Mouse (Mus musculus): Measurements from ENCODE around the gene Tpcn2. TPM values are rescaled to one million over a fixed set of nuclear protein-coding genes. Genes with fewer than 3 reads are reported as not detected.

The Tpcn2 gene
- polyA plus RNA-seq, 1 experiment from 2014 or later, result 3.7 TPM

DNA sequence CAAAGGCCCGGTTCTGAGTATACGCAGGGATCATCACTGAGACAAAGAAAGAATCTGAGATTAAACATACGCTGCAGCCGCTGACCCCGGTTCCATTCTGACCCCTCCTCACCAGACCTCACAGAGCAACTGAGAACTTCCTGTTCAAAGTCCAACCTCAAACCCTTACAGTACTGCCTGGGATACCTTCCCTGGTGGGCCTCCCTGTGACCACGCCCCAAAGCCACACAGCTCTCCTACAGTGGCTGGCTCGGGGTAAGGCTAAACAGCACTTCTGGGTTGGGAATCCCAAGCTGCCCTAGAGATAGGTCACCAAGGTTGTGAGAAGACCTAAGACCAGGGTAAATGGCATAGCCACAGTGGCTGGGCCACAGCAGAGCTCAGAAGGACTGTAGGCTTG, 14.9 kb downstream of the Tpcn2 start:
- H3K4me3 ChIP-seq (ENCODE audit: low read depth, low read length), result no peak overlapping the region
- H3K4me1 ChIP-seq (replicated peaks; ENCODE audit: control insufficient read depth, insufficient read depth, low read length), result no peaks in the 10 kb centered on the region
- H3K36me3 ChIP-seq (ENCODE audit: control insufficient read depth, insufficient read depth, low read length), result no peaks in the 10 kb centered on the region
- no peak overlapping the region for H3K9ac ChIP-seq (ENCODE audit: low read depth, low read length)
- H3K4me2 ChIP-seq (replicated peaks; ENCODE audit: low read depth, low read length), result no peak overlapping the region
- no peaks in the 10 kb centered on the region for H3K27me3 ChIP-seq (ENCODE audit: control insufficient read depth, insufficient read depth, low read length)
- ATAC-seq (ENCODE audit: low FRiP score) (no peak), DNase-seq (ENCODE audit: low spot score) (no peak)
- H3K9me3 ChIP-seq (ENCODE audit: control insufficient read depth, low read length), result no peaks in the 10 kb centered on the region
- WGBS, result 93% methylated on average over 7 of the region's 7 CpGs
- H3K27ac ChIP-seq (ENCODE audit: low read depth, low read length), result no peak overlapping the region

DNA sequence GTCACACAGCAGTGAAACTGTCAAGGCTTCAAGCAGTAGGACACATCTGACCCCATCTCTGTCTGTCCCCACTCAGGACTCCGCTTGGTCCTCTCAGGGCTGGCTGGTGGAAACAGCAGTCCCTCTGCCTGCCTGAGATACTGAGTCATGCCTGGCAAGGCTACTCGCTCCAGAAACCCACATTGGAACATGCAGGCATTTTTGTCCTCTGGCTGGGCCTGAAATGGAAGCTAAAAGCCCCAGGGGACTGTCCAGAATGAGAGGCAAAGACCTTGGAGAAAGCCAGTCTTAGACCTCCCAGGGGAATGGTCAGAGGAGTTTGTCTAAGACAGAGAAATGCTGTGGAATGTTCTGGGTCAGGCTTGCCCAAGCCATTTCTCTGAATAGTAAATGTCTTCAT, 17.8 kb downstream of the Tpcn2 start:
- Histone ChIP-seq H3K9me3 (ENCODE audit: control insufficient read depth, low read length) (no peaks in the 10 kb centered on the region), H3K36me3 (ENCODE audit: control insufficient read depth, insufficient read depth, low read length) (no peaks in the 10 kb centered on the region), H3K27ac (ENCODE audit: low read depth, low read length) (no peak overlapping the region), H3K9ac (ENCODE audit: low read depth, low read length) (no peak overlapping the region), H3K4me1 (replicated peaks; ENCODE audit: control insufficient read depth, insufficient read depth, low read length) (no peaks in the 10 kb centered on the region), H3K4me2 (replicated peaks; ENCODE audit: low read depth, low read length) (no peak overlapping the region), H3K27me3 (ENCODE audit: control insufficient read depth, insufficient read depth, low read length) (no peaks in the 10 kb centered on the region), H3K4me3 (ENCODE audit: low read depth, low read length) (no peak overlapping the region)
- DNase-seq (ENCODE audit: low spot score) (no peak), ATAC-seq (ENCODE audit: low FRiP score) (no peak)
- 79% methylated on average over 2 of the region's 2 CpGs for WGBS

DNA sequence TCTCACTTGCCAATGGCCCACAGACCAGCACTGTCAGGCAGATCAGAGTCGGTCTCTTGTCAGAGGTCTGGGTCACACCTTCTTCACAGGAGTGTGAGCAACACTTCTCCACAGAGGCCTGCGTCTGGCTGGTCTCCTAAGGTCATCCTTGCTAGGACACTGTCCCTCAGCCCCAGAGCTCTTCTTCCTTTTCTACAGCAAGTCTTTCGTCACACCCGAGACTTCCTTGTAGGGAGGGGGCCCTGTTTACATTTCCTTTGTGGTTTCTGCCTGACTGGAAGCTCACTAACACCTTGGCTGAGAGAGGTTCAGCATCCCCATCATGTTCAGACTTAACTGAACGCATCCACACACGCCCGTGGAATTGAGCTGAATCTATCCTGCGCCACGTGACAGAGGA, 19.6 kb downstream of the Tpcn2 start:
- no peak overlapping the region for H3K27ac ChIP-seq (ENCODE audit: low read depth, low read length)
- H3K9ac ChIP-seq (ENCODE audit: low read depth, low read length), result no peak overlapping the region
- H3K4me3 ChIP-seq (ENCODE audit: low read depth, low read length), result no peak overlapping the region
- WGBS, result 87% methylated on average over 9 of the region's 9 CpGs
- H3K9me3 ChIP-seq (ENCODE audit: control insufficient read depth, low read length), result no peaks in the 10 kb centered on the region
- no peaks in the 10 kb centered on the region for H3K4me1 ChIP-seq (replicated peaks; ENCODE audit: control insufficient read depth, insufficient read depth, low read length)
- H3K27me3 ChIP-seq (ENCODE audit: control insufficient read depth, insufficient read depth, low read length), result no peaks in the 10 kb centered on the region
- H3K36me3 ChIP-seq (ENCODE audit: control insufficient read depth, insufficient read depth, low read length), result no peaks in the 10 kb centered on the region
- no peak overlapping the region for H3K4me2 ChIP-seq (replicated peaks; ENCODE audit: low read depth, low read length)
- ATAC-seq (ENCODE audit: low FRiP score), result no peak
- DNase-seq (ENCODE audit: low spot score), result no peak

DNA sequence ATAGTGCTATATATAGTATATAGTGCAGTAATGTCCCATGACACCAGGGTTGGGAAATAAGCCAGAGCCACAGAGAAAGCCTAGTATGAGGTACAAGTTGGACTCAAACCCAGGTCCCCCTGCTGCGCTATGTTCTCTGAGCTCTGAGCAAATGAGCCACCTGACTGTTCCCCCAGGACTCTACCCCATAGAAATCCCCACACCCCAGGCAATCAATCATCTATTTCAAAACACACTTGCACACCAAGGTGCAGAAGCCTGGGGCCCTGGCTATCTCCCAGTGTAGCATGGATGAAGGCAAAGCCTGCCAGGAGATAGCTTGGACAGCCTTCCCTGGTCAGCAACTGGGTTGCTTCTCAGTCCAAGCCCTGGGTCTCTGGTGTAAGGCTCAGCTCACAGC, 27.7 kb downstream of the Tpcn2 start:
- no peak overlapping the region for H3K9ac ChIP-seq (ENCODE audit: low read depth, low read length)
- DNase-seq (ENCODE audit: low spot score) (no peak), ATAC-seq (ENCODE audit: low FRiP score) (no peak)
- no peaks in the 10 kb centered on the region for H3K4me1 ChIP-seq (replicated peaks; ENCODE audit: control insufficient read depth, insufficient read depth, low read length)
- no peak overlapping the region for H3K27ac ChIP-seq (ENCODE audit: low read depth, low read length)
- WGBS, result 100% methylated on average over 1 of the region's 1 CpGs
- no peaks in the 10 kb centered on the region for H3K27me3 ChIP-seq (ENCODE audit: control insufficient read depth, insufficient read depth, low read length)
- H3K4me3 ChIP-seq (ENCODE audit: low read depth, low read length), result no peak overlapping the region
- no peak overlapping the region for H3K4me2 ChIP-seq (replicated peaks; ENCODE audit: low read depth, low read length)
- no peaks in the 10 kb centered on the region for H3K36me3 ChIP-seq (ENCODE audit: control insufficient read depth, insufficient read depth, low read length)
- no peaks in the 10 kb centered on the region for H3K9me3 ChIP-seq (ENCODE audit: control insufficient read depth, low read length)

DNA sequence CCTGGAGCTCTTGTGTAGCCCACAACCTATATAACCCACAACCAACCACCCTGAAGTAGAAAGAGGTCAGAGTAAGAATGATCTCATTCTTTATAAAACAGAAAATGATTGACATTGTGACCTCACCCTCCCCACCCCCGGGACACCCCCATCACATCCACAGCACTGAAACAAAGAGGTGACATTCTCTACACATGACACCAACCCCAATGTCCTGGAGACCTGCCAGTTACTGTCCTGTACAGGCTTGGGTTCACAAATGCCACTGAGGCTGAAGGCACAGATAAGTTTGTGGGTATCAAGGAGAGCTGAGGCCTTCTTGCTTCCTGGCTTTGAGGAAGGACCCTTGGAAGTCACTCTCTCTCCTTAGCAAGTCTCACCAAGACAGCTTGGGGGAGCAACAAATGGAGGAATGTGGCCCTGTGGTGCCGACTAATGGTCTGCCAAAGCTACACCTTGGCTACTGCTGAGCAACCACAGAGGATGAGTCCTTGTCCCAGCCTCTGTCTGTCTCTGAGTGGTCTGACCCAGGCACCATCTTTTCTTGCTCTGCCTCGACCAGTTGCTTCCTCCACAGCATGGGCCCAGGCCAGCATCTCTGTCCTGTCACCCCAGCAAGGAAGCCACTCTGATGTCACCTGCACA, 29.7 kb downstream of the Tpcn2 start:
- H3K9me3 ChIP-seq (ENCODE audit: control insufficient read depth, low read length), result no peaks in the 10 kb centered on the region
- no peak overlapping the region for H3K4me2 ChIP-seq (replicated peaks; ENCODE audit: low read depth, low read length)
- ATAC-seq (ENCODE audit: low FRiP score) (no peak), DNase-seq (ENCODE audit: low spot score) (no peak)
- H3K27me3 ChIP-seq (ENCODE audit: control insufficient read depth, insufficient read depth, low read length), result no peaks in the 10 kb centered on the region
- H3K4me1 ChIP-seq (replicated peaks; ENCODE audit: control insufficient read depth, insufficient read depth, low read length), result no peaks in the 10 kb centered on the region
- H3K4me3 ChIP-seq (ENCODE audit: low read depth, low read length), result no peak overlapping the region
- H3K36me3 ChIP-seq (ENCODE audit: control insufficient read depth, insufficient read depth, low read length), result no peaks in the 10 kb centered on the region
- H3K9ac ChIP-seq (ENCODE audit: low read depth, low read length), result no peak overlapping the region
- WGBS, result 66% methylated on average over 3 of the region's 3 CpGs
- H3K27ac ChIP-seq (ENCODE audit: low read depth, low read length), result no peak overlapping the region

DNA sequence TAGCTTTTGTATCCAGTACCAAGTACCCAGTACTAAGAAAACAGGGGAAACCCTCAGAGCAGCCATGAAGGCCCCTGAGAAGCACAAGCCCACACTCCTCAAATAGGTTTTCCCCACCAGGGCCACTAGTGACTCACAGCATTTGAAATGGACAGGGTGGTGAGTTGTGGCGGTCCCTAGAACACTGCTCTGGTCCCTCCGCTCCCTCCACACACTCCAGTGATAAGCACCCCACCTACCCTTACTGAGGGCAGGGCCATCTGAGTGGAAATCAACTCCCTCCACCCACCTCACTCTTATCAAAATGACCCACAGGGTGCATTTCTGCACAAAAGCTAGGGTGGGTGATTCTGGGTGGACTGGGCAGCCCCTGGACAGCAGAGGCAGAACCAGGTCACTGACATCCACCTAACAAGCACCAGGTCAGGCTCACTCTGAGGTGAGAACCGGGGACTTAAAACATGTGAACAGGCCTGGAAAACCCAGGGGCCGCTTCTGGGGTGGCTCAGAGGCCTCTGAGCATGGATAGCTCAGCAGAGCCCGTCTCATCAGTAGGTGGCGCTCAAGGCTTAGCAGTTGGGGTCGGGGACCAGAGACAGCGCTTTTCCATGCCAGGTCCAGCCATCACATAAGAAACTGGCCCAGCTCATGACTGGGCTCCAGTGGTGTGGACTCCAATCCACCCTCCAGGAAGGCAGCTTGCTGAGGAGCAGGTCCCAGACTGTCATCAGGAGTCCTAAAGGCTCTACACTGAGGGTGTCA, 30.9 kb downstream of the Tpcn2 start:
- DNase-seq (ENCODE audit: low spot score), result peak; percentile 88
- H3K4me2 ChIP-seq (replicated peaks; ENCODE audit: low read depth, low read length), result no peak overlapping the region
- peak; percentile 66 for ATAC-seq (ENCODE audit: low FRiP score)
- 29% methylated on average over 8 of the region's 8 CpGs for WGBS
- H3K36me3 ChIP-seq (ENCODE audit: control insufficient read depth, insufficient read depth, low read length), result no peaks in the 10 kb centered on the region
- no peak overlapping the region for H3K27ac ChIP-seq (ENCODE audit: low read depth, low read length)
- no peaks in the 10 kb centered on the region for H3K4me1 ChIP-seq (replicated peaks; ENCODE audit: control insufficient read depth, insufficient read depth, low read length)
- no peaks in the 10 kb centered on the region for H3K27me3 ChIP-seq (ENCODE audit: control insufficient read depth, insufficient read depth, low read length)
- no peak overlapping the region for H3K4me3 ChIP-seq (ENCODE audit: low read depth, low read length)
- H3K9ac ChIP-seq (ENCODE audit: low read depth, low read length), result no peak overlapping the region
- H3K9me3 ChIP-seq (ENCODE audit: control insufficient read depth, low read length), result no peaks in the 10 kb centered on the region

DNA sequence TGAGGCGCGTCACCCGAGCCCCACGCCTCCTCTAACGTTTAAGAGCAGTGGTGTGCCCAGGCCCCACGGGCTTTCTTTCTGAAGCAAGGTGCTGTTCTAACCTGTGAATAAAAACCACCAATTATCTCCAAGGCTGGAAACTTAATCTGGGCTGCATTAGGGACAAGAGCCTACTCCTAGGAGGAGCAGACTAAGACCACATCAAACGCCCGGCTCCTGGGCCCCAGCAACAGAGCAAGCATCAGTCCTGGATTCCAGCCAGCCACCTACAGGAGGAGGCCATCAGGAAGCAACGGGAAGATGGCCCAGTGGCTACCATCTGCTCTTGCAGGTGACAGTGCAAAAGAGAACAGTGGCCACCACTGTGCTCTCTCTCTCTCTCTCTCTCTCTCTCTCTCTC, 33.6 kb downstream of the Tpcn2 start:
- no peak for ATAC-seq (ENCODE audit: low FRiP score)
- DNase-seq (ENCODE audit: low spot score), result no peak
- no peaks in the 10 kb centered on the region for H3K4me1 ChIP-seq (replicated peaks; ENCODE audit: control insufficient read depth, insufficient read depth, low read length)
- H3K27me3 ChIP-seq (ENCODE audit: control insufficient read depth, insufficient read depth, low read length), result no peaks in the 10 kb centered on the region
- H3K4me3 ChIP-seq (ENCODE audit: low read depth, low read length), result no peak overlapping the region
- 73% methylated on average over 9 of the region's 9 CpGs for WGBS
- no peaks in the 10 kb centered on the region for H3K36me3 ChIP-seq (ENCODE audit: control insufficient read depth, insufficient read depth, low read length)
- no peak overlapping the region for H3K4me2 ChIP-seq (replicated peaks; ENCODE audit: low read depth, low read length)
- H3K9ac ChIP-seq (ENCODE audit: low read depth, low read length), result no peak overlapping the region
- no peak overlapping the region for H3K27ac ChIP-seq (ENCODE audit: low read depth, low read length)
- H3K9me3 ChIP-seq (ENCODE audit: control insufficient read depth, low read length), result no peaks in the 10 kb centered on the region

DNA sequence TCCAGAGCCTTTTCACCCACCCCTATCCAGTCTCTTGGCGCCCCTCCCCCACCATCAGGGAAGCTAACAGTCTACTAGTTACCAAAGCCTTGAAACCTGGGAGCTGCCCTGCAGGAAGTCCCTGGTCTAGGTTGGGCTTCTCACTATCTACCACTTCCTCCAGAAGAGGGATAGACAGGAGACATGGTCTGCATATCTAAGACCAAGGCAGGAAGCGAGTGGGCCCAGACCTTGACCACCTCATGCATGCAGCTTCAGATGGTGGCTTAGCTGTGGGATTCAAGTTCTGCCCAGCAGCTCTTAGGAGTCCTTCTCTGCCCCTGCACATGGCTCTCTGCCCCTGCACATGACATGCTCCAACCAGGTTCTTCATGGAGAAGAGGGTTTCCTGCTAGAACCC, 34.9 kb downstream of the Tpcn2 start:
- no peak overlapping the region for H3K9ac ChIP-seq (ENCODE audit: low read depth, low read length)
- H3K4me2 ChIP-seq (replicated peaks; ENCODE audit: low read depth, low read length), result no peak overlapping the region
- H3K27me3 ChIP-seq (ENCODE audit: control insufficient read depth, insufficient read depth, low read length), result no peaks in the 10 kb centered on the region
- H3K4me3 ChIP-seq (ENCODE audit: low read depth, low read length), result no peak overlapping the region
- H3K9me3 ChIP-seq (ENCODE audit: control insufficient read depth, low read length), result no peaks in the 10 kb centered on the region
- H3K36me3 ChIP-seq (ENCODE audit: control insufficient read depth, insufficient read depth, low read length), result no peaks in the 10 kb centered on the region
- H3K4me1 ChIP-seq (replicated peaks; ENCODE audit: control insufficient read depth, insufficient read depth, low read length), result no peaks in the 10 kb centered on the region
- ATAC-seq (ENCODE audit: low FRiP score), result no peak
- DNase-seq (ENCODE audit: low spot score), result no peak
- 93% methylated on average over 2 of the region's 2 CpGs for WGBS
- H3K27ac ChIP-seq (ENCODE audit: low read depth, low read length), result no peak overlapping the region

All from hindbrain, embryonic 11.5 days (tissue).